Mouse (Mus musculus) midbrain, embryonic 11.5 days (tissue): ENCODE results near the gene Pcsk1n. TPM values are rescaled to one million over a fixed set of nuclear protein-coding genes. Genes with fewer than 3 reads are reported as not detected.
A peak's percentile ranks its signal among the peaks of the same experiment; 100 is the strongest.

ENCODE experiments used
- ATAC-seq: fragments of 200-750 bp; cut with Nextera tagmentation; 2 replicates; pipeline ENCODE4 v1.8.0; 2017; ENCODE audit warnings: moderate TSS enrichment, moderate library complexity; ENCODE audit not compliant: low FRiP score
- DNase-seq: peaks from one replicate; pipeline ENCODE4 v3.0.0; 2015; ENCODE audit warnings: low spot score; ENCODE audit errors: missing footprints
- H3K27ac ChIP-seq: fragments of 300-500 bp; sonication (generic); 2 replicates; pipeline ENCODE4 v1.5.1; 2014; ENCODE audit warnings: low read depth, low read length
- H3K27me3 ChIP-seq: fragments of 300-500 bp; sonication (generic); 2 replicates; pipeline ENCODE4 v1.6.1; 2014; ENCODE audit warnings: mild to moderate bottlenecking, low read length, moderate library complexity, mixed read lengths; ENCODE audit not compliant: control insufficient read depth, insufficient read depth
- H3K36me3 ChIP-seq: fragments of 300-500 bp; sonication (generic); 2 replicates; pipeline ENCODE4 v1.6.1; 2014; ENCODE audit warnings: mild to moderate bottlenecking, low read length, moderate library complexity, mixed read lengths; ENCODE audit not compliant: control insufficient read depth, insufficient read depth
- H3K4me1 ChIP-seq: fragments of 300-500 bp; sonication (generic); 2 replicates; pipeline ENCODE4 v1.6.1; 2014; ENCODE audit warnings: low read length; ENCODE audit not compliant: control insufficient read depth, insufficient read depth
- H3K4me2 ChIP-seq: fragments of 300-500 bp; sonication (generic); 2 replicates; pipeline ENCODE4 v1.6.1; 2014; ENCODE audit warnings: mild to moderate bottlenecking, moderate library complexity
- H3K4me3 ChIP-seq: fragments of 300-500 bp; sonication (generic); 2 replicates; pipeline ENCODE4 v1.5.1; 2014; ENCODE audit warnings: low read depth, low read length
- H3K9ac ChIP-seq: fragments of 300-500 bp; sonication (generic); 2 replicates; pipeline ENCODE4 v1.6.1; 2014; ENCODE audit warnings: low read length
- H3K9me3 ChIP-seq: fragments of 300-500 bp; sonication (generic); 2 replicates; pipeline ENCODE4 v1.6.1; 2016; ENCODE audit warnings: low read length; ENCODE audit not compliant: control insufficient read depth
- WGBS: fragments of 180-500 bp; shearing (Covaris S2); extraction: QIAGEN DNeasy Blood & Tissue Kit; methylation state at CpG from one replicate; pipeline ENCODE4 v1.1.7; 2014; 5-methylcytosine and 5-hydroxymethylcytosine counted together
- polyA plus RNA-seq: library from polyadenylated mRNA; unstranded; fragments of >200 nt; fragmentation: Nextera tagmentation; extraction: Ambion mirVana; gene quantifications from 2 replicates; pipeline ENCODE4 v1.2.1, GENCODE M21; 2014

Gene Pcsk1n
- polyA plus RNA-seq = 21.9 and 26.9 TPM in 2 replicates

DNA sequence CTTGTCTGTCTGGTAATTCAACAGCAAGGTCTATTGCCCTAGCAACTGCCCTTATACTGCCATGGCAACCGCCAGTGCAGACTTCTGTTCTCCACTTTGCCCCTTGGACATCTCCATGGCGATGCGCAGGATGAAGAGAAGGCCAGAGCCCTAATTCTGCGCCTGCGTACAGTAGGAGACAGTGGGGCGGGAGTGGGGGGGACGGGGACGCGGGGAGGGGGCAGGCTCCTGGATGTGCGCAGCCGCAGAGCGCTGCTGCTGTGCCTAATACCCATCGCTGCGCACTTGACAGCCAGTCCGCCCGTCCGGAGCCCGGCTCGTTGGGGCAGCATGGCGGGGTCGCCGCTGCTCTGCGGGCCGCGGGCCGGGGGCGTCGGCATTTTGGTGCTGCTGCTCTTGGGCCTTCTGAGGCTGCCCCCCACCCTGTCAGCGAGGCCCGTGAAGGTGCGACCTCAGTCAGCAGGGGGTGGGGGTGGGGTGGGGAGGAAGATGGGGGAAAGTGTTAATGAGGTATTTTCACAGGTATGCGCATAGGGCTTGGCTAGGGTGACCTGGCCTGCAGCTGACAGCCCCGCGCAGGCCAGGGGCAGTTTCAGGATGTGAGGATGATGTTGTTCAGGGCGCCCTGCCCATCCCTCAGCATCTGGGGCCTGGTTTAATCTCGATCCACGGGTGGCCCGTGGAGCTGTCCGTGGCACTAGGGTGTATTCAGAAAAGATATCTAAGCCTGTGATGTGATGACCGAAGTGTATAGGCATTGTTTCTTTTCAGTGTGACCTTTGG, at the start of gene Pcsk1n:
TSS of gene Pcsk1n (plus strand) at position 222 of the 783 bp plus-strand sequence.
- Histone ChIP-seq H3K4me3 (peak within 1 kb of the TSS; percentile 26), H3K27me3 (peaks cover 24% of the 10 kb centered on the region), H3K36me3 (no peaks in the 10 kb centered on the region), H3K27ac (peak within 1 kb of the TSS; percentile 48; the same call in 1 of the 2 replicates), H3K9ac (peak within 1 kb of the TSS; percentile 17; the same call in 1 of the 2 replicates), H3K4me1 (peaks cover 9% of the 10 kb centered on the region), H3K4me2 (peak within 1 kb of the TSS; percentile 48), H3K9me3 (no peaks in the 10 kb centered on the region)
- DNase-seq (peak; percentile 86), ATAC-seq (peak; percentile 85)
- 12% methylated on average over 32 of the region's 40 CpGs for WGBS

DNA sequence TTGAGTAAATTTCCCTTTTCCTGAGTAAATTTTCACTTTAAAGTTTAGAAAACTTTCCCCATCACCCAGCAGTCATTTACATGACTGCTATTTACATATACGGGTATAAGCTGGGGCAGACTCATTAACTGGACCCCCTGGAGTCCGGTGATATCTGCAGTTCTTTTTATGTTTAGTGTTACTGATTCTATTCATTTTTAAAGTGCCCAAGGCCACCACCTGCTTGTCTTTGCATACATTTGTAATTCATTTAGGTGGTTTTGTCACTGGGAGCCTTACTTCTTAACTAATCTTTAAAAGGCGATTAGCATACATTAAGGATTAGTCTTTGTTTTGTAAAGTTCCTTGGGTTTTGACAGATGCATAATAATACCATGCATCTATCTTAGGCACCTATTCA, 49.8 kb upstream of the Pcsk1n start:
- Histone ChIP-seq H3K4me3 (no peak overlapping the region), H3K4me2 (no peak overlapping the region), H3K27me3 (no peaks in the 10 kb centered on the region), H3K27ac (no peak overlapping the region), H3K4me1 (peaks cover 3% of the 10 kb centered on the region; the same call in 1 of the 2 replicates), H3K9ac (no peak overlapping the region), H3K36me3 (no peaks in the 10 kb centered on the region), H3K9me3 (no peaks in the 10 kb centered on the region)
- no peak for DNase-seq
- ATAC-seq = 0 out of 2 replicates have a peak, but pooled peaks have one; percentile 44
- 23% methylated on average over 3 of the region's 3 CpGs for WGBS

DNA sequence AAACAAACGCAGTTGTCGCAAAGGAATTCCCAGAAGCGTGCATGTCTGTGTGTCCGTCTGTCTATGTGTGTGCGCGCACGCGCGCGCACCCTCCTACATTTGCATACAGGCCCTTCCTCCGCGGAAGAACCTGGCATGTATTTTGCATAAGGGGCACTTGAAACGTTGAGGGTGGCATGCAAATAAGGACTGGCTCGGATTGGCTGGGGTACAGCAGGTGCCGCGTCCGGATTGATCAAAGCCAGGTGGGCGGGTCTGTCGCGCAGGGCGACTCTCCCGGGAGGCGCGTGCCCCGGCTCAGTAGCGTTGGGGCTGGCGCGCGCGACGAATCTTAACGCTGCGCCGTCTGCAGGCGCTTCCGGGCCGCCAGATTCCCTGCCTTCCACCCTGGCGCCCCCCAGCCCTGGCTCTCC, 41.6 kb upstream of the Pcsk1n start, which contains the start of gene Pim2:
TSS of gene Pim2 (plus strand) at position 256 of the 413 bp plus-strand sequence.
- WGBS = 11% methylated on average over 35 of the region's 38 CpGs
- DNase-seq = peak; percentile 94
- Histone ChIP-seq H3K27me3 (no peaks in the 10 kb centered on the region), H3K4me3 (peak within 1 kb of the TSS; percentile 42), H3K9me3 (no peaks in the 10 kb centered on the region), H3K9ac (peak within 1 kb of the TSS; percentile 50; the same call in 1 of the 2 replicates), H3K4me1 (peaks cover 7% of the 10 kb centered on the region; the same call in 1 of the 2 replicates), H3K36me3 (no peaks in the 10 kb centered on the region), H3K4me2 (peak within 1 kb of the TSS; percentile 82), H3K27ac (no peak within 1 kb of the TSS)
- ATAC-seq = peak; percentile 87

DNA sequence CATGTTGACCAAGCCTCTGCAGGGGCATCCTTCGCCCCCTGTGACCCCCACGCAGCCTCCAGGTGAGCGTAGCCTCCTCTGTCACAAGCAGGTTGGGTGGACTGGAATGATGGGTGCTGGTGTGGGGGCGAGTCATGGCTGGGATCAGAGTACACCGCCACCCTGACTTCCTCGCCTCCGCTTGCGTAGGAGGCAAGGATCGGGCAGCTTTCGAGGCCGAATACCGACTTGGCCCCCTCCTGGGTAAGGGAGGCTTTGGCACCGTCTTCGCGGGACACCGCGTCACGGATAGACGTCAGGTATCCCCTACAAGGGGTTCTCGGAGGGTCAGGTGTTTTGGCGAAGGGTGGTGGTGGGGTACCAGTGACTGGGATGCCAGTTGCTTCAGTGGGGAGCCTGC, 41.1 kb upstream of the Pcsk1n start:
- H3K27me3 ChIP-seq = no peaks in the 10 kb centered on the region
- H3K4me2 ChIP-seq = peak overlapping the region; percentile 82
- H3K4me3 ChIP-seq = peak overlapping the region; percentile 42
- ATAC-seq (peak; percentile 54; the same call in 1 of the 2 replicates), DNase-seq (no peak)
- WGBS = 22% methylated on average over 21 of the region's 21 CpGs
- H3K27ac ChIP-seq = no peak overlapping the region
- peak overlapping the region; percentile 50; the same call in 1 of the 2 replicates for H3K9ac ChIP-seq
- H3K36me3 ChIP-seq = no peaks in the 10 kb centered on the region
- peaks cover 7% of the 10 kb centered on the region; the same call in 1 of the 2 replicates for H3K4me1 ChIP-seq
- no peaks in the 10 kb centered on the region for H3K9me3 ChIP-seq

DNA sequence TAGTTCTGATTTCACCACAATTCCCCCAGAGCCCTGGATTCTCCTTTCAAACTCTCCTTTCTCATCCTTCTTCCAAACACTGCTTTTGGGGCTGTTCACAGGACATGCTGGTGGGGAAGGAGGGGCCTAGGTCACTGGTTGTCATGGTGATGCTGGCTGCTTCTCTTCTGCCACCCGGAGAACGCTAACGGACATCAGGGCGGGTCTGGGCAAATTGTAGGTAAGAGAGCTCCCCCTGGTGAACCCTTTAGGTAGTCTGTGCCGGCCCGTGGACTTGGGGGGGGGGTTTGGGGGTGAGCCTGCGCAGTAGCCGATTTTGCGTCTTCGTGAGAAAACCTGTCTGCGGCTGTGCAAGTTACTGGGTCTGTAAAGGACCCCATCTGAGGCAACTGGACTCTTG, 39.8 kb upstream of the Pcsk1n start:
- Histone ChIP-seq H3K4me2 (peak overlapping the region; percentile 82), H3K4me3 (peak overlapping the region; percentile 42), H3K36me3 (no peaks in the 10 kb centered on the region), H3K4me1 (peaks cover 7% of the 10 kb centered on the region; the same call in 1 of the 2 replicates), H3K9me3 (no peaks in the 10 kb centered on the region), H3K27ac (no peak overlapping the region), H3K27me3 (no peaks in the 10 kb centered on the region), H3K9ac (no peak overlapping the region)
- ATAC-seq (peak; percentile 73), DNase-seq (peak; percentile 91)
- WGBS = 8% methylated on average over 11 of the region's 11 CpGs

DNA sequence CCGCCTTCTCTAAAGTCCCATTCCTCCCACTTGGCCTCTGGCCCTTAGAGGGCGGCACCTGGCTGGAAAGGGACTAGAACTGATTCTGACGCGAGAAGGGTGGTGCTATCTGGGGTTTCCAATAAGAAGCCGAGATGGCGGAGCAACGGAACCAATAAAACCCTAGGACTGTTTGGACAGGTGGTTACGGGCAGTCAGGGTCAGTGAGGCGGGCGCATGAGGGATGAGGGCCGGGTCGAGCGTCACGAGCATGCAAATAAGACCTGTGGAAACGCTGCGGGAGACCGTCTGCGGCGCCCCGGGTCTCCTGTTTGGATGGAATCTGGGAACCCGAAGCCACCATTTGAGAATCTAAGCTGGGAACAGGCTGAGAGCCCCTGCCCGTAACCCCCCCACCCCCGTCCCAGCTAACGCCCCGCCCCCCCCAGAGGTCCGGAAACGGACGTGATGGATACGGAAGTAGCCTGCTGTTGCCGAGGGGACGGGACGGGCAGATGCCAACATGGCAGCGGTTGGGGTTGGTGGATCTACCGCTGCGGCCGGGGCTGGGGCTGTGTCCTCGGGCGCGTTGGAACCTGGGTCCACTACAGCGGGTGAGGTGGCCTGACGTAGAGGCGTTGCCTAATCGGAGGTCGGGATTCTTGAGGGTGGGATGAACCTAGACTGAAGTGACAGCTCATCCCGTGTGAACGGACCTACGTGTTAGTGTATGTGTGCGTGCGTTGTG, 35.6 kb upstream of the Pcsk1n start, which contains the start of gene Slc35a2:
TSS of gene Slc35a2 (plus strand) at position 188 of the 727 bp plus-strand sequence.
- Histone ChIP-seq H3K9me3 (no peaks in the 10 kb centered on the region), H3K4me1 (peaks cover 5% of the 10 kb centered on the region; the same call in 1 of the 2 replicates), H3K27me3 (no peaks in the 10 kb centered on the region), H3K4me2 (peak within 1 kb of the TSS; percentile 56), H3K27ac (peak within 1 kb of the TSS; percentile 59; the same call in 1 of the 2 replicates), H3K36me3 (no peaks in the 10 kb centered on the region), H3K4me3 (peak within 1 kb of the TSS; percentile 50), H3K9ac (peak within 1 kb of the TSS; percentile 37)
- WGBS = 18% methylated on average over 47 of the region's 49 CpGs
- ATAC-seq = peak; percentile 88
- peak; percentile 94 for DNase-seq

DNA sequence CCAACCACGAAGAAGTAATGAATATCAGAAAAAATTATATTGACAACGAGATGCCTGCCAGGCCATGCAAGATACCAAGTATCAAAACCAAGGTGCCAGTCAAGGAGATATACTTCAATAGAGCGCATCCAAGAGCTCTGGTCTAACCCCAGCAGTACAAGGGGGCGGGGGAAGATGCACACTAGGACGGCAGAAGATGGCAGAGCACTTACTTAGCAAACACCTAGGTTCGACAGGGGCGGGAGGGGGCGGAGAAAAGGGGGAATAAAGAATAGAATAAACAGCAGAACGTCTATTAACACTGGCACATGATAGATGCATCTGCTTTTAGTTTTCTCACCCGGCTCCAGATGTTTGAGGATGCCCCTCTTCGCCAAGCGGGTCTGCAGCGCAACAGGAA, 21.4 kb upstream of the Pcsk1n start:
- Histone ChIP-seq H3K4me2 (peak overlapping the region; percentile 49), H3K27ac (no peak overlapping the region), H3K27me3 (no peaks in the 10 kb centered on the region), H3K9ac (peak overlapping the region; percentile 66), H3K4me1 (no peaks in the 10 kb centered on the region; the same call in 1 of the 2 replicates), H3K36me3 (0 out of 2 replicates have a peak, but pooled peaks cover 3% of the 10 kb centered on the region), H3K9me3 (no peaks in the 10 kb centered on the region), H3K4me3 (peak overlapping the region; percentile 52)
- ATAC-seq (no peak), DNase-seq (no peak)
- WGBS = 46% methylated on average over 11 of the region's 13 CpGs

DNA sequence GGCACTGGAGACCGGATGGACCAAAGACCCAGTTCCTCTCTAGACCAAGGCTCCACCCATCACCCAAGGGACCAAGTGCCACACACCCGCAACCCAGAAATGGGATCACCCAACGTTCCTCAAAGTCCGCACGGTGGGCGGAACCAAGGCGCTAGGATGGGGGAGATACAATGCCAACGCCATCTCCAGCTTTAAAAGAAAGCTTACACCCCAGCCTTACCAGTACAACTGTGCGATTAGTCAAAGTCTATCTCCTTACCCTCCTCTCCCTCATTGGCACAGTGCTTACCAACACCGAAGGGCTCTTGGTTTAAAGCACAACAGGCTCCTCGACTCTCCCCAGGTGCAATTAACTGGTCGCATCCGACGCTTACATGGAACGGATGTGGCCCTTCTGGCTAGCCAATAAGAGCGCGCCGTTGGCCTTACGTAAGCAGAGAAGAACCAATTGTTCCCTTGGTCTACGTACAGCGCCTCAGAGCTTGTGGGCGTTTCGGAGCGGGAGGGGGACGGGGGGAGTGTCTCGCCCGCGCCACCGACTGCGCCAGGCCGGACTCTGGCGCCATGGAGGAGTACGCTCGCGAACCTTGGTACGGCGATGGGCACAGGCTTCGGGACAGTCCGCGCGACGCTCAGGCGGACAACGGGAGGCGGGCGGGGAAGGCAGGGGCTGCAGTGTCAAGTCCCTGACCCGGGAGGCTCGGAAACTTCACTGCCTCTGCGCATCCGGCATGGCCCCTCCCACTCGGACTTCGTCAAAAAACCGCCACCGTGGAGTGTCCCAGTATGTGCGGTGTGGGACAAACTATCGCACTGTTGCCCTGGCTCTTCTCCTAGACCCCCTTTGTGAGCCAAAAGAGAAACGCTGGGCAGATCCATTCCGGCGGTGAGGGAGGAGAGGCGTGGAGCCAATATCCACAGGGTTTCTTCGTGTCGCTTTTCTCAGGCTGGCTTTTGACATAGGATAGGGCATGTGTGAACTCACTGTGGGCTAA, 20.4 kb upstream of the Pcsk1n start, which contains the start of the genes Pqbp1 and Timm17b:
TSS of gene Pqbp1 (minus strand) at position 390 of the 995 bp plus-strand sequence.
TSS of gene Timm17b (plus strand) at position 478 of the 995 bp plus-strand sequence.
- H3K9me3 ChIP-seq = no peaks in the 10 kb centered on the region
- no peaks in the 10 kb centered on the region; the same call in 1 of the 2 replicates for H3K4me1 ChIP-seq
- H3K4me3 ChIP-seq = peak within 1 kb of the TSS; percentile 52
- H3K9ac ChIP-seq = peak within 1 kb of the TSS; percentile 66
- DNase-seq (peak; percentile 97), ATAC-seq (peak; percentile 98)
- H3K27ac ChIP-seq = peak within 1 kb of the TSS; percentile 67; the same call in 1 of the 2 replicates
- H3K27me3 ChIP-seq = no peaks in the 10 kb centered on the region
- H3K36me3 ChIP-seq = 0 out of 2 replicates have a peak, but pooled peaks cover 3% of the 10 kb centered on the region
- peak within 1 kb of the TSS; percentile 49 for H3K4me2 ChIP-seq
- 16% methylated on average over 62 of the region's 62 CpGs for WGBS
